Mouse (Mus musculus): ENCODE measurements around the gene Usb1.
A peak's percentile ranks its signal among the peaks of the same experiment; 100 is the strongest.

DNA sequence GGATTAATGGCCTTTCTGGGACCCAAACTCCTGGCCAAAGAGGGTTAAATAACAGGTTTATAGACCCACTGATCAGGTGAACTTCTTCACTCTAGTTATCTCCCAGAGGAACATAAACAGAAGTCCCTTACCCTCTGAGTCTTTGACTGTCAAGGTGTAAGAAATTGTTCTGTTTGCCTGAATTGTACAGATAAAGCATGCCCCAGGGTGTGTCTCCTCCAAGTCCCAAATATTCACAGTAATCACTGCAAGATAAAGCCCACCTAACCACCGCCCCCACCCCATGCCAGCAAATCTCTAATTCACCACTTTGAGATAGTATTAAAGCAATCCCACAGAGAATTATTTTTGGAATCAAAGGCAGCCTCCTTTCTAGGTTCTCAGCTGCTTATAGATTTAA lies 1.7 kb upstream of the Usb1 start:
- no peak for TF ChIP-seq USF1 (IDR thresholded peaks at IDR 0.05; ENCODE audit: low read depth, low read length)
- no peak for TF ChIP-seq TBP (IDR thresholded peaks at IDR 0.05; ENCODE audit: low read depth, low read length)
- peak; percentile 72 to 88 for TF ChIP-seq EP300 (IDR thresholded peaks at IDR 0.05; ENCODE audit: low read depth in 1 of 2, low read length in 2 of 2)
- TF ChIP-seq POLR2A (IDR thresholded peaks at IDR 0.05; ENCODE audit: control insufficient read depth in 1 of 2, insufficient read depth in 1 of 2, low read depth in 1 of 2, low read length in 2 of 2, poor library complexity in 1 of 2): no peak
- no peak for TF ChIP-seq NELFE (IDR thresholded peaks at IDR 0.05; ENCODE audit: low read depth, low read length)
- peak; percentile 73; the same call in 1 of the 2 replicates for TF ChIP-seq TCF12 (IDR thresholded peaks at IDR 0.05; ENCODE audit: low read depth, low read length)
- 0 out of 2 replicates have a peak, but pooled peaks have one; percentile 32 for TF ChIP-seq MXI1 (IDR thresholded peaks at IDR 0.05; ENCODE audit: low read depth, low read length)
- no peak for TF ChIP-seq RAD21 (IDR thresholded peaks at IDR 0.05; ENCODE audit: low read depth, low read length)
- TF ChIP-seq USF2 (IDR thresholded peaks at IDR 0.05; ENCODE audit: borderline replicate concordance in 1 of 2, insufficient read depth in 1 of 2, low read depth in 1 of 2, low read length in 2 of 2): no peak

Data from MEL (cell line).